Mouse (Mus musculus) brain, embryonic 14.5 days (tissue): ENCODE data around the gene Negr1.

Source experiments
- CTCF ChIP-seq: fragments of 200-500 bp; IDR thresholded peaks from 2 replicates; pipeline ENCODE4 v1.5.1; 2012; ENCODE audit warnings: inconsistent platforms, mild to moderate bottlenecking, moderate library complexity, borderline replicate concordance; ENCODE audit not compliant: insufficient read depth, insufficient read length; ENCODE audit errors: extremely low read depth
- POLR2A ChIP-seq: fragments of 200-500 bp; IDR thresholded peaks from 2 replicates; pipeline ENCODE4 v1.6.1; 2012; ENCODE audit warnings: mild to moderate bottlenecking, inconsistent platforms, borderline replicate concordance; ENCODE audit not compliant: poor library complexity, insufficient read depth, insufficient read length, severe bottlenecking; ENCODE audit errors: extremely low read depth

GRCm38 (mm10) chr3:156559826-156560471 is 1.6 kb upstream of the Negr1 start:
- no peak for TF ChIP-seq POLR2A
- no peak for TF ChIP-seq CTCF
